Mouse (Mus musculus) small intestine, adult 2 months (tissue): ENCODE results near the gene Nsf. TPM values are rescaled to one million over a fixed set of nuclear protein-coding genes. Genes with fewer than 3 reads are reported as not detected.
A peak's percentile ranks its signal among the peaks of the same experiment; 100 is the strongest.

Source experiments
- H3K27ac ChIP-seq: fragments of 200-500 bp; 2 replicates; pipeline ENCODE4 v1.5.1; 2012; ENCODE audit warnings: low read depth, low read length, control low read depth, inconsistent platforms; ENCODE audit not compliant: insufficient read depth
- H3K27me3 ChIP-seq: fragments of 200-500 bp; 2 replicates; pipeline ENCODE4 v1.6.1; 2012; ENCODE audit warnings: mild to moderate bottlenecking, moderate library complexity, low read length, inconsistent platforms; ENCODE audit not compliant: control insufficient read depth, insufficient read depth
- H3K36me3 ChIP-seq: fragments of 200-500 bp; 2 replicates; pipeline ENCODE4 v1.6.1; 2012; ENCODE audit warnings: mild to moderate bottlenecking, low read length, control low read depth, inconsistent platforms; ENCODE audit not compliant: control insufficient read depth, insufficient read depth
- H3K4me1 ChIP-seq: fragments of 200-500 bp; 2 replicates; pipeline ENCODE4 v1.6.1; 2012; ENCODE audit warnings: low read length, inconsistent platforms, mixed read lengths; ENCODE audit not compliant: control insufficient read depth, insufficient read depth, insufficient read length
- H3K4me3 ChIP-seq: fragments of 200-500 bp; 2 replicates; pipeline ENCODE4 v1.5.1; 2012; ENCODE audit warnings: low read depth, mild to moderate bottlenecking, control low read depth, inconsistent platforms, low read length, moderate library complexity
- CTCF ChIP-seq: fragments of 200-500 bp; IDR thresholded peaks from 2 replicates; pipeline ENCODE4 v1.5.1; 2012; ENCODE audit warnings: low read depth, mild to moderate bottlenecking, control low read depth, inconsistent platforms, low read length, moderate library complexity, mixed read lengths; ENCODE audit not compliant: insufficient replicate concordance, insufficient read length; ENCODE audit errors: extremely low read depth
- POLR2A ChIP-seq: fragments of 200-500 bp; IDR thresholded peaks from 2 replicates; pipeline ENCODE4 v1.6.1; 2012; ENCODE audit warnings: low read depth, mild to moderate bottlenecking, control low read depth, inconsistent platforms, low read length, moderate library complexity
- WGBS: fragments of 180-500 bp; shearing (Covaris S2); methylation state at CpG from one replicate; pipeline ENCODE4 v1.1.7; 2018; 5-methylcytosine and 5-hydroxymethylcytosine counted together
- polyA plus RNA-seq: library from polyadenylated mRNA; depleted of rRNA; stranded (reverse); fragments of >200 nt; gene quantifications from 2 replicates; pipeline ENCODE4 v1.2.3, GENCODE M21; 2012

The Nsf gene
- polyA plus RNA-seq, 1 experiment = 25.8 TPM

DNA sequence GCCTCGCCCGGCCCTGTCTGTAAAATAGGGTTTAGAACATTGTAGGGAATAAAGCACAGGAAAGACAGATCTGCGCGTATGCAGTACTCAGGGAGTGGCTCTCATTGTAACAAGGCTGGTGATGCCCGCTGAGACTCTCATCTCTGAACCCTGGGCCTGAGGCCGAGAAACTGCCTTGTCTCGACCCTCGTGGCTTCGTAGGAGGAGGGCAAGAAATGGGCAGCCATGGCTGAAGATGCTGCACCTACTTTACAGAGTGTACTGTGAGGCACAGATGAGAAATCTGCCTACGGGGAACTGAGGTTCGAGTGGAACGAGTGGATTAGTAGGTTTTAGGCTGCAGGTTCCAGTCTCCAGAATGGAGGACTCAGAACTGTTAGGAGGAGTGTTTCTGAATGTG, 143.2 kb downstream of the Nsf start:
- H3K36me3 ChIP-seq = no peaks in the 10 kb centered on the region
- peaks cover 15% of the 10 kb centered on the region for H3K4me1 ChIP-seq
- no peak overlapping the region for H3K27ac ChIP-seq
- peaks cover 13% of the 10 kb centered on the region for H3K27me3 ChIP-seq
- TF ChIP-seq CTCF (no peak), POLR2A (no peak)
- 0 out of 2 replicates have a peak overlapping the region, but pooled peaks have one; percentile 41 for H3K4me3 ChIP-seq
- WGBS = 38% methylated on average over 12 of the region's 12 CpGs

DNA sequence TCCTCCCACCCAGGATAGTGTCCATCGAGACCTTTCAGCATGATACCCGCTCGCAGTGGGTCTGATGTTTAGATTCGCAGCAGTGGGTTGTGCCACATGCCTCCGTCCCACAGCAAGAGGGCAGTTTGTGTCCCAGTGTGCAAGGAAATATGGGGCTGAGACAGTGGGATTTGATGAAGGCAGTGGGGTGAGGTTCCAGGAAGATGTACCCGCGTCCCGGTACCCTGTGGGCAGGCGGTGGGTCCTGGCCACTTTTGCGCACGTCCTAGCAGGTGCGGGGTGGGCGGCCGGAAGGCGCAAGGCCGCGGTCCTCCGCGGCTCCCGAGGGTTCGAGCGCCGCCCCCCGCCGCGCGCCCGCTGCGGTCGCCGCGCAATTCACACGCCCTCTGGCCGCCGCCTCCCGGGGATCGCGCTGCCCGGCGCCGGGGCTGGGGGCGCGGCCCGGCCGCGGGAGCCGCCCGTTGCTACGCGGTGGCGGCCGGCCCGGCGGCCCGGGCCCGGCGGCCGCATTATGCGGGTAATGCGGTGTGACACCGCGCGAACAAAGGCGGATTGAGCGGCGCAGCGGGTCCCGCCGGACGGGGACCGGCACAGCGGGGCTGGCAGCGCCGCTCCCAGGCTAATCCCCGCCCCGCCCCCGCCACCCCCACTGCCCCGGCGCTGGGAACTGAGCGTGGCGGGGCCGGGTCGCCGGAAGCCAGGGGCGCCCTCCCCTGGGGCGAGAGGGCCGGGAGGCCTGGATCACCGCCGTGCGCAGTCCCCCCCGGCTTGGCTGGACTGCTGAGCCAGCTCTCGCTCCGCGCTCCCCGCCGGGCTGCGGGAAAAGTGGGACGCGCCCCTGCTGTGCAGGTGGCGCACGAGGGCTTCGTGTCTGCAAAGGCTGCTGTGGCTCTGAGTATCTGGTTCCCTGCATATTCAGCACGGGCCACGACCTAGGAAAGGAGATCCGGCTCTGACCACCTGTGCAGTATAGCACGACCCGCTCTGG, 144.0 kb downstream of the Nsf start:
- H3K4me3 ChIP-seq = peak overlapping the region; percentile 41
- no peak for TF ChIP-seq POLR2A
- no peak for TF ChIP-seq CTCF
- peaks cover 8% of the 10 kb centered on the region for H3K4me1 ChIP-seq
- under 1% methylated on average over 106 of the region's 107 CpGs for WGBS
- peaks cover 13% of the 10 kb centered on the region for H3K27me3 ChIP-seq
- H3K27ac ChIP-seq = no peak overlapping the region
- no peaks in the 10 kb centered on the region for H3K36me3 ChIP-seq

DNA sequence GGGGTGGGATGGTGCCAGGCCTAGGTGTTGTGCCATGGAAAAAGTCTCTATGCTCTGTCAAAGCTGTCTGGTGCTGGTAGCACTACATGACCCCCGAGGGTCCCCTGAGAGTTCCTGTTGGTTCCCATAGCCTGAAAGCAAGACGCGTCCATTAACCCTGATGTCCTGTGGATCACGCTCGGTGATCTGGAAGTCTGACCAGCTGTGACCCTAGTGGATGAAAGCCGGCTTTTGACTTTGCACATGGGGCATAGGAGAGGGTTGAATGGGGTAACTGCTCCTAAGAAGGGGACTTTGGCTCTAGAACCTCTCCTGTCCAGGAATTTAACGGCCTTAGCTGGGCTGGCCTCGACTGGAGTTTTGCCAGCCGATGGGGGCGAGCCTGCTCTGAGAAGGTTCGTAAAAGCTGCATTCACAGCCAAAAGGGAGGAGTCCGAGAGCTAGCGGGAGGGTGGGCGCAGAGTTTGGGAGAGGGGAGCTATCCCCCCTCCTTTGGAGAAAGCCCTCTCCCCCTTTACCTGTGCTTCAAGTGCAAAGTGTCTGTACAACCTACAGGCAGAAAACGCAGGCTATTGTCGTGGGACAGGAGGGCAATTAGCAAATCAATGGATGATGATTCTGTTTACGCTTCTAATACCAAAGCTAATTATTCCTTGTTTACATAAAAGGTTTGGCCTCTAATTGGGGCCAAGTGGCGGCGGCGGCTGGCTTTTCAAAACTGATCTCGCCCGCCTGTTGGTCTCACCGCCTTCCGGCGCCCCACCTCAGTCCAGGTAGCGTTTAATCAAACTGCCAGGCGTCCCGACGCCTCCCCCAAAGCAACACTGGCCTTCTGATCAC, 144.9 kb downstream of the Nsf start:
- Histone ChIP-seq H3K4me1 (peaks cover 4% of the 10 kb centered on the region), H3K27ac (no peak overlapping the region), H3K4me3 (peak overlapping the region; percentile 41), H3K36me3 (no peaks in the 10 kb centered on the region), H3K27me3 (peaks cover 13% of the 10 kb centered on the region)
- WGBS = 11% methylated on average over 29 of the region's 29 CpGs
- TF ChIP-seq POLR2A = no peak
- TF ChIP-seq CTCF = no peak

DNA sequence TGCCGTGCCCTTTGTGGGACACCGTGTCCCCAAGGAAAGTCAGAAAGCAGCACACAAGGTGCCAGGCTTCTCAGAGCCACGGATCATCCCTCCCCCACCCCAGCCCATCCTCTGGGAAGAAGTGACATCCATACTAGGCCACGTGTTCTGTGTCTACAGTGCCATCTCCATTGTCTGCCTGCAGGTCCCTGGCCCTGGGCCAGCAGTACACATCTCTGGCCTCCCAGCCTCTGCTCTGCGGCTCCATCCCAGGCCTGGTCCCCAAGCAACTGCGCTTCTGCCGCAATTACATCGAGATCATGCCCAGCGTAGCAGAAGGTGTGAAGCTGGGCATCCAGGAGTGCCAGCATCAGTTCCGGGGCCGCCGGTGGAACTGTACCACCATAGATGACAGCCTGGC, 145.9 kb downstream of the Nsf start:
- Histone ChIP-seq H3K27me3 (peaks cover 13% of the 10 kb centered on the region), H3K4me1 (peaks cover 4% of the 10 kb centered on the region), H3K27ac (no peak overlapping the region), H3K4me3 (no peak overlapping the region), H3K36me3 (no peaks in the 10 kb centered on the region)
- TF ChIP-seq CTCF = no peak
- TF ChIP-seq POLR2A = no peak
- WGBS = 67% methylated on average over 12 of the region's 12 CpGs

DNA sequence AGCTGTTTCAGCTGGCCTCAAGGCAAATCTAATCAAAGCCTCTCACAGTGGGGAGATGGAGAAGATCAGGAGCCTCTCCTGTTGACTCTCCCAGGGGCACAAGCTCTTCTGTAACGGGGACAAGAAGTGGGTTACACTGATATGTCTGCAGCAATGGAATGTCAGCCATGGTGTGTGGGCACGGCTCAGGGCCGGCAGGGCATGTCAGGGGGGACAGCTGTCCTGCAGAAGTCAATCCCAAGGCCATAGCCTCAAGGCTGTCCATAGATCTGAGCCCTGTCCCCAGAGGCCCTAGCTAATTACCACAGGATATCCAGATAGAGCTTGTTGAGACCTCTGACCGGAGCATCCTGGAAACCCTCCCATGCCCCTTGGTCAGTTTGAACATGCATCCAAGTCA, 149.1 kb downstream of the Nsf start:
- 97% methylated on average over 4 of the region's 4 CpGs for WGBS
- Histone ChIP-seq H3K27ac (no peak overlapping the region), H3K27me3 (peaks cover 7% of the 10 kb centered on the region; the same call in 1 of the 2 replicates), H3K36me3 (no peaks in the 10 kb centered on the region), H3K4me3 (no peak overlapping the region), H3K4me1 (peaks cover 7% of the 10 kb centered on the region)
- TF ChIP-seq CTCF (no peak), POLR2A (no peak)

DNA sequence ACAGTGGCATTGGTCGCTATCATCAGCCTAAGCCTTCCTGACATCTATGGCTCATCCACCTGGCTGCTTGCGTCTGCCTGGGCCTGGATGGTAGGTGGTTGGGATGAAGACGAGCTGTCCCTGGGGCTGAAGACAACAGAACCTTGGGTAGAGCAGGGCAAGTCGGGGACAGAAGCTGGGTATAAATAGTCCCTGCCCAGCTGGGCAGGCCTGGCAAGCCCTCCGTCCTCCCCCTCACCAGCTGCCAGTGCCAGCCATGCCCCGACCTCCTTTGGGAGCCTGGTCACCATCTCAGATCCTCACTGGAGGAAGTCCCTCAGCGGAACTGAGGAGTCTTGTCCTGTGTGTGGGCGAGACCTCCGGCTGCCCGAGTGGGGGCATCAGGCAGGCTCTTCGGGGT, 149.7 kb downstream of the Nsf start:
- Histone ChIP-seq H3K36me3 (no peaks in the 10 kb centered on the region), H3K27me3 (peaks cover 6% of the 10 kb centered on the region; the same call in 1 of the 2 replicates), H3K27ac (no peak overlapping the region), H3K4me1 (peaks cover 3% of the 10 kb centered on the region), H3K4me3 (no peak overlapping the region)
- TF ChIP-seq CTCF (no peak), POLR2A (no peak)
- 92% methylated on average over 11 of the region's 11 CpGs for WGBS
